Mouse (Mus musculus) ES-E14 (cell line): ENCODE results near the gene Gm5624. TPM values are rescaled to one million over a fixed set of nuclear protein-coding genes. Genes with fewer than 3 reads are reported as not detected.
"Not testable (repeated sequence)": the region's sequence is repeated elsewhere in the genome, so short reads cannot be mapped to it uniquely, and the experiment has no call there.

ENCODE experiments used
- DNase-seq: peaks from one replicate; pipeline ENCODE4 v3.0.0-alpha.2; 2013; ENCODE audit warnings: low read depth, low spot score
- H3K27ac ChIP-seq: 2 replicates; pipeline ENCODE4 v1.5.1; 2012; ENCODE audit warnings: low read depth, mild to moderate bottlenecking, low read length, moderate library complexity, mixed read lengths; ENCODE audit not compliant: poor library complexity, insufficient read depth, severe bottlenecking
- H3K36me3 ChIP-seq: 2 replicates; pipeline ENCODE4 v1.6.1; 2012; ENCODE audit warnings: mild to moderate bottlenecking, low read length, moderate library complexity, mixed read lengths; ENCODE audit not compliant: control insufficient read depth, poor library complexity, insufficient read depth, severe bottlenecking
- H3K4me1 ChIP-seq, 2 experiments: fragments of 150-350 bp in 1 of 2; sonication (generic) in 1 of 2; 2 replicates each; pipeline ENCODE4 v1.6.1; 2012; ENCODE audit warnings: low read length in 2 of 2, mild to moderate bottlenecking in 1 of 2, mixed read lengths in 1 of 2; ENCODE audit not compliant: control insufficient read depth in 2 of 2, insufficient read depth in 2 of 2, poor library complexity in 1 of 2
- H3K4me3 ChIP-seq, 2 experiments: fragments of 150-350 bp in 1 of 2; sonication (generic) in 1 of 2; 2 replicates each; pipeline ENCODE4 v1.5.1; 2012; ENCODE audit warnings: low read length in 2 of 2, low read depth in 1 of 2, mild to moderate bottlenecking in 1 of 2, mixed read lengths in 1 of 2; ENCODE audit not compliant: insufficient read depth in 1 of 2, poor library complexity in 1 of 2, severe bottlenecking in 1 of 2
- H3K9ac ChIP-seq: 2 replicates; pipeline ENCODE4 v1.6.1; 2012; ENCODE audit warnings: low read depth, mild to moderate bottlenecking, low read length, mixed read lengths; ENCODE audit not compliant: poor library complexity, insufficient read depth, severe bottlenecking
- H3K9me3 ChIP-seq: fragments of 150-350 bp; sonication (generic); 2 replicates; pipeline ENCODE4 v1.6.1; 2012; ENCODE audit warnings: low read depth, mild to moderate bottlenecking, low read length; ENCODE audit not compliant: control insufficient read depth, insufficient read depth
- in situ Hi-C, 2 experiments: fragments of 600-800 bp; cut with MboI; formaldehyde crosslinking; loops; one replicate each; pipeline ENCODE4 v1.15.1; 2025; ENCODE audit warnings: low sequenced_read_pairs in 2 of 2, inconsistent platforms in 1 of 2; ENCODE audit not compliant: unreplicated experiment in 2 of 2
- total RNA-seq: library from RNA; depleted of rRNA; stranded (reverse); fragments of 300-350 nt; gene quantifications from 2 replicates; pipeline ENCODE4 v1.2.3, GENCODE M21; 2012; rRNA removed

Gene Gm5624
- not detected in 2 replicates for total RNA-seq

GRCm38 (mm10) chr14:44627737-44628136 lies at the start of gene Gm5624:
TSS of gene Gm5624 (minus strand) at chr14:44627938.
- H3K4me3 ChIP-seq, H3K4me1 ChIP-seq, in situ Hi-C loops, H3K36me3 ChIP-seq, H3K27ac ChIP-seq, H3K9ac ChIP-seq, H3K9me3 ChIP-seq, DNase-seq: not testable (repeated sequence)

- in situ Hi-C loops, result not testable (repeated sequence)
Measured at GRCm38 (mm10) chr14:44591765-44592164, 36.0 kb downstream of the Gm5624 start.

GRCm38 (mm10) chr14:44582853-44583252 lies 44.9 kb downstream of the Gm5624 start, which contains the start of gene Gm8247:
TSS of gene Gm8247 (plus strand) at chr14:44583153.
- H3K9ac ChIP-seq, DNase-seq, H3K4me1 ChIP-seq, H3K9me3 ChIP-seq, H3K36me3 ChIP-seq, H3K4me3 ChIP-seq, in situ Hi-C loops, H3K27ac ChIP-seq: not testable (repeated sequence)

More at GRCm38 (mm10) chr14:44591765-44592164, 36.0 kb downstream of the Gm5624 start:
- DNase-seq, H3K36me3 ChIP-seq, H3K9ac ChIP-seq, H3K27ac ChIP-seq, H3K4me3 ChIP-seq, H3K4me1 ChIP-seq, H3K9me3 ChIP-seq: not testable (repeated sequence)

GRCm38 (mm10) chr14:44547961-44548360 lies 79.8 kb downstream of the Gm5624 start:
- DNase-seq, H3K36me3 ChIP-seq, H3K4me3 ChIP-seq, H3K4me1 ChIP-seq, H3K27ac ChIP-seq, H3K9ac ChIP-seq, in situ Hi-C loops, H3K9me3 ChIP-seq: not testable (repeated sequence)

GRCm38 (mm10) chr14:44517976-44518375 lies 109.8 kb downstream of the Gm5624 start, which contains the start of gene Gm17093:
TSS of gene Gm17093 (plus strand) at chr14:44518276.
- in situ Hi-C loops, H3K9me3 ChIP-seq, H3K4me3 ChIP-seq, DNase-seq, H3K9ac ChIP-seq, H3K4me1 ChIP-seq, H3K27ac ChIP-seq, H3K36me3 ChIP-seq: not testable (repeated sequence)

Other genes with a start within 250 kb of the Gm5624 start
- not detected in 2 replicates for gene Gm3371, start 217.2 kb downstream of the Gm5624 start, total RNA-seq
- gene Gm8232, start 194.3 kb downstream of the Gm5624 start, total RNA-seq, result not detected in 2 replicates
- not detected in 2 replicates for gene BC061237, start 135.5 kb downstream of the Gm5624 start, total RNA-seq
- gene Gm17093, start 109.7 kb downstream of the Gm5624 start, total RNA-seq, result not detected in 2 replicates
- gene Gm8247, start 44.8 kb downstream of the Gm5624 start, total RNA-seq, result not detected in 2 replicates
- not detected in 2 replicates for gene Gm8257, start 78.5 kb upstream of the Gm5624 start, total RNA-seq
- not detected in 2 replicates for gene Gm8267, start 122.4 kb upstream of the Gm5624 start, total RNA-seq
- gene Ptgdr, start 231.4 kb upstream of the Gm5624 start, total RNA-seq, result not detected in 2 replicates